Mouse (Mus musculus) erythroblast, embryonic 14.5 days (primary cell): ENCODE results near the gene Ppm1l. TPM values are rescaled to one million over a fixed set of nuclear protein-coding genes. Genes with fewer than 3 reads are reported as not detected.
A peak's percentile ranks its signal among the peaks of the same experiment; 100 is the strongest.

Source experiments
- H3K27me3 ChIP-seq: 2 replicates; pipeline ENCODE4 v1.6.1; 2012; ENCODE audit warnings: inconsistent platforms; ENCODE audit not compliant: control insufficient read depth
- H3K36me3 ChIP-seq: 2 replicates; pipeline ENCODE4 v1.6.1; 2012; ENCODE audit warnings: mild to moderate bottlenecking, inconsistent platforms; ENCODE audit not compliant: control insufficient read depth
- H3K4me1 ChIP-seq: 2 replicates; pipeline ENCODE4 v1.6.1; 2012; ENCODE audit warnings: inconsistent platforms; ENCODE audit not compliant: control insufficient read depth
- H3K4me3 ChIP-seq: replicated peaks from 2 replicates; pipeline ENCODE3; 2012; ENCODE audit warnings: moderate library complexity, mild to moderate bottlenecking, inconsistent platforms
- H3K9me3 ChIP-seq: 2 replicates; pipeline ENCODE4 v1.6.1; 2012; ENCODE audit warnings: low read length, inconsistent platforms, mixed read lengths; ENCODE audit not compliant: control insufficient read depth
- GATA1 ChIP-seq: IDR thresholded peaks from 2 replicates; pipeline ENCODE4 v1.6.1; 2012; ENCODE audit warnings: low read length, inconsistent platforms, mixed read lengths
- TAL1 ChIP-seq: IDR thresholded peaks from 3 replicates; pipeline ENCODE4 v1.6.1; 2012; ENCODE audit warnings: low read length, inconsistent platforms, mixed read lengths
- polyA plus RNA-seq: library from polyadenylated mRNA; stranded (reverse); fragments of >175 nt; gene quantifications from 2 replicates; pipeline ENCODE4 v1.2.3, GENCODE M21; 2012

Gene Ppm1l
- polyA plus RNA-seq, 1 experiment: 0.28 TPM

GRCm38 (mm10) chr3:69290844-69291243, 25.8 kb upstream of the Ppm1l start:
- no peak for TF ChIP-seq TAL1
- no peak for TF ChIP-seq GATA1
- H3K36me3 ChIP-seq: no peaks in the 10 kb centered on the region
- no peak overlapping the region for H3K4me3 ChIP-seq
- no peaks in the 10 kb centered on the region for H3K9me3 ChIP-seq
- H3K27me3 ChIP-seq: no peaks in the 10 kb centered on the region
- H3K4me1 ChIP-seq: no peaks in the 10 kb centered on the region

- no peak overlapping the region for H3K4me3 ChIP-seq
- no peaks in the 10 kb centered on the region for H3K9me3 ChIP-seq
- H3K4me1 ChIP-seq: no peaks in the 10 kb centered on the region
- H3K36me3 ChIP-seq: no peaks in the 10 kb centered on the region
- TF ChIP-seq TAL1 (no peak), GATA1 (no peak)
- H3K27me3 ChIP-seq: no peaks in the 10 kb centered on the region
These were observed 24.0 kb upstream of the Ppm1l start for GRCm38 (mm10) chr3:69292628-69293027.

GRCm38 (mm10) chr3:69296270-69296669, 20.4 kb upstream of the Ppm1l start:
- Histone ChIP-seq H3K4me1 (no peaks in the 10 kb centered on the region), H3K36me3 (no peaks in the 10 kb centered on the region), H3K9me3 (no peaks in the 10 kb centered on the region), H3K27me3 (no peaks in the 10 kb centered on the region), H3K4me3 (no peak overlapping the region)
- TF ChIP-seq TAL1: no peak
- no peak for TF ChIP-seq GATA1

GRCm38 (mm10) chr3:69300121-69300520, 16.5 kb upstream of the Ppm1l start:
- H3K4me1 ChIP-seq: no peaks in the 10 kb centered on the region
- no peaks in the 10 kb centered on the region for H3K27me3 ChIP-seq
- TF ChIP-seq TAL1: no peak
- no peak for TF ChIP-seq GATA1
- no peak overlapping the region for H3K4me3 ChIP-seq
- H3K36me3 ChIP-seq: no peaks in the 10 kb centered on the region
- H3K9me3 ChIP-seq: no peaks in the 10 kb centered on the region

- Histone ChIP-seq H3K4me1 (peaks cover 49% of the 10 kb centered on the region), H3K27me3 (peaks cover 11% of the 10 kb centered on the region), H3K36me3 (no peaks in the 10 kb centered on the region; the same call in 1 of the 2 replicates), H3K4me3 (peak overlapping the region; percentile 87), H3K9me3 (no peaks in the 10 kb centered on the region)
- no peak for TF ChIP-seq GATA1
- TF ChIP-seq TAL1: no peak
These were observed 761 bp upstream of the Ppm1l start for GRCm38 (mm10) chr3:69315810-69316390.

- Histone ChIP-seq H3K36me3 (peaks cover 3% of the 10 kb centered on the region), H3K4me3 (peak overlapping the region; percentile 87), H3K4me1 (peaks cover 62% of the 10 kb centered on the region), H3K27me3 (peaks cover 11% of the 10 kb centered on the region), H3K9me3 (no peaks in the 10 kb centered on the region)
- no peak for TF ChIP-seq TAL1
- no peak for TF ChIP-seq GATA1
These were observed 827 bp downstream of the Ppm1l start for GRCm38 (mm10) chr3:69317251-69318125.

- no peak for TF ChIP-seq TAL1
- TF ChIP-seq GATA1: no peak
- peaks cover 11% of the 10 kb centered on the region for H3K27me3 ChIP-seq
- H3K36me3 ChIP-seq: peaks cover 6% of the 10 kb centered on the region
- H3K4me1 ChIP-seq: peaks cover 68% of the 10 kb centered on the region
- no peaks in the 10 kb centered on the region for H3K9me3 ChIP-seq
- H3K4me3 ChIP-seq: peak overlapping the region; percentile 87
These were observed 1.7 kb downstream of the Ppm1l start for GRCm38 (mm10) chr3:69318131-69318951.

- TF ChIP-seq GATA1 (no peak; the same call in none of the 2 replicates), TAL1 (peak; percentile 60)
- Histone ChIP-seq H3K27me3 (peaks cover 11% of the 10 kb centered on the region), H3K36me3 (peaks cover 6% of the 10 kb centered on the region), H3K4me3 (peak overlapping the region; percentile 87), H3K9me3 (no peaks in the 10 kb centered on the region), H3K4me1 (peaks cover 75% of the 10 kb centered on the region)
These were observed 2.5 kb downstream of the Ppm1l start for GRCm38 (mm10) chr3:69319061-69319720.

- H3K27me3 ChIP-seq: no peaks in the 10 kb centered on the region
- H3K36me3 ChIP-seq: peaks cover 20% of the 10 kb centered on the region
- TF ChIP-seq GATA1: no peak
- no peak for TF ChIP-seq TAL1
- H3K4me1 ChIP-seq: peaks cover 57% of the 10 kb centered on the region
- no peaks in the 10 kb centered on the region for H3K9me3 ChIP-seq
- H3K4me3 ChIP-seq: no peak overlapping the region
These were observed 7.3 kb downstream of the Ppm1l start for GRCm38 (mm10) chr3:69323982-69324381.
